Mouse (Mus musculus) c-Kit-positive CD71-positive TER-119-negative erythroid progenitor cells, embryonic 14.5 days (primary cell): Measurements from ENCODE around the gene Mall.
A peak's percentile ranks its signal among the peaks of the same experiment; 100 is the strongest.

Experiments used
- DNase-seq: peaks from one replicate; pipeline ENCODE4 v3.0.0-alpha.2; 2013; ENCODE audit warnings: low read depth

Gene Mall

GRCm38 (mm10) chr2:127728661-127729450 is 876 bp downstream of the Mall start:
- no peak for DNase-seq

- no peak for DNase-seq
Observed at GRCm38 (mm10) chr2:127728146-127728545, 1.6 kb downstream of the Mall start.

GRCm38 (mm10) chr2:127723193-127723592 is 6.5 kb downstream of the Mall start:
- DNase-seq: no peak

GRCm38 (mm10) chr2:127722176-127722892 is 7.4 kb downstream of the Mall start:
- no peak for DNase-seq

GRCm38 (mm10) chr2:127718839-127719468 is 10.8 kb downstream of the Mall start:
- no peak for DNase-seq

GRCm38 (mm10) chr2:127714726-127715125 is 15.0 kb downstream of the Mall start:
- DNase-seq: no peak

DNA sequence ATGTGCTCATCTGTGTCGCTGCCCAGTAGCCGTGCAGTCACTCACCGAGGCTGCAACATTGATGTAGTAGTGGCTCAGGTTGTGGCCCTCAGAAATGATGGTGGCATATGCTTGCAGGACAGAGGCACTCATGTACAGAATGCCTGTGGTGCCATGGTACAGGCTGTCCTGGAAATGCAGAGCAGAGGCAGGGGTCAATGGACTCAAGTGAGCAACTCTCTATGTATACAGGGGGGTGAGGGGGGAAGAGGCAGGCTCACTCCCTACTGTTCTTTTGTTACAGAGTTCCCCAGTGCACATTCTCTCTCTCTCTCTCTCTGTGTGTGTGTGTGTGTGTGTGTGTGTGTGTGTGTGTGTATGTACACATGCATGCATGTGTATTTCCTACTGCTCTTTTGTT is 20.9 kb downstream of the Mall start:
- DNase-seq: no peak

DNA sequence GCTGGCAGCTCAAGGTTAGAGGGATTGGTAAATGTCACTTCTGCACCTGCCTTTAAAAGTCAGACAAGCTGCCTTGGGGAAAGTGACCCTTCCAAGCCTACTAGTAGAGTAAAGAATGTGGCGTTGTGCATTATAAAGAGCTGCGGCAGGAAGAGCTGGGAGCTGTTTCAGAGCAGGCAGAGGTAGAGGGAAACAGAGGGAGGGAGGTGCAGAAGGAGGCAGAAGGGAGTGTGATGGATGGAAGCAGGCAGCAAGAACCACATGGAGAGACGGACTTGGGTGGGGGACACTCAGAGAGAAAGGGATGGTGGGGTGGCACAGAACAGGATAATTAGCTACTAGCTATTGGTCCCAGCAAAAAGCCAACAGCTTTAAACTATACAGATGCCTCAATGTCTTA is 21.7 kb downstream of the Mall start:
- DNase-seq: no peak

DNA sequence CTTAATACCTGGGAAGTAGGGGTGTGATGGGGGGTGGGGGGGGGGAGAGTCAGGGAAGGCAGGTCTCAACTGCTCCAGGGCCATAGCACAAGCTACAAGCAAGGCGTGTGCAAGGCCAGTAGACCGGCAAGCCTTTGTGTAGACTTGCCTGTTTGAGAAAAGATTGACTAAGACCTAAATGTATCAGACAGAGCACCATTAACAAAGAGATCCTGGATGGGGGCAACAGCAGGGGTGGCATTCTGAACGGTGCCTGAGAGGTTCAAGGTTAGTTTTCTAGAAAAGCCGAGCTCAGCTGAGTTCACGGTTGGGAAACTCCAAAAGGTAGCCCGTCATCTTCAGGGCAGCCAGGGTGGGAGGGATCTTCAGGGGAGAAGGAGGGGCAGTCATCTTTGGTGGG is 24.5 kb downstream of the Mall start:
- DNase-seq: no peak

GRCm38 (mm10) chr2:127689239-127689638 is 40.5 kb downstream of the Mall start:
- DNase-seq: no peak

GRCm38 (mm10) chr2:127683687-127684331 is 45.9 kb downstream of the Mall start:
- peak; percentile 42 for DNase-seq

GRCm38 (mm10) chr2:127667843-127668506 is 61.8 kb downstream of the Mall start:
- peak; percentile 15 for DNase-seq

GRCm38 (mm10) chr2:127667015-127667414 is 62.7 kb downstream of the Mall start:
- no peak for DNase-seq

DNA sequence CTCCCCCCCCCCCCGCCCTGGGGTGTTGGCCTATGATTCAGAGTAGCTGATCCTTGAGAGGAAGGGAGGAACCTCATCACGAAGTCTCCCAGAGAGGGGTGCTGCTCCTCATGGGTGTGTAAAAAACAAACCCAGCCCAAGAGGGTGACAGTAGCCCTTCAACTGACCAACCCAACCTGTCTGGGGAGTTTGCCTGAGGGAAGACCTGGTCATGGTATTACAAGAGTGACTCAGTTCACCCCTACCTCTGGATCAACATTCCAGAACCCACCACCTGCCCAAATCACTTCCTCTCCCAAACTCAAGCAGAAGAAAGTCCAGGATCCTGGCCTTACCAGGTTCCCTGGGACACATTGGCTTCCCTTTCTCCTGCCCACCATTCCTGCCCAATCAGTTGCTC is 67.0 kb downstream of the Mall start:
- no peak for DNase-seq

GRCm38 (mm10) chr2:127656086-127656720 is 73.5 kb downstream of the Mall start, which contains the start of gene Mal:
Mal (minus strand) TSS chr2:127656695.
- no peak for DNase-seq

GRCm38 (mm10) chr2:127655419-127655818 is 74.3 kb downstream of the Mall start:
- DNase-seq: no peak

DNA sequence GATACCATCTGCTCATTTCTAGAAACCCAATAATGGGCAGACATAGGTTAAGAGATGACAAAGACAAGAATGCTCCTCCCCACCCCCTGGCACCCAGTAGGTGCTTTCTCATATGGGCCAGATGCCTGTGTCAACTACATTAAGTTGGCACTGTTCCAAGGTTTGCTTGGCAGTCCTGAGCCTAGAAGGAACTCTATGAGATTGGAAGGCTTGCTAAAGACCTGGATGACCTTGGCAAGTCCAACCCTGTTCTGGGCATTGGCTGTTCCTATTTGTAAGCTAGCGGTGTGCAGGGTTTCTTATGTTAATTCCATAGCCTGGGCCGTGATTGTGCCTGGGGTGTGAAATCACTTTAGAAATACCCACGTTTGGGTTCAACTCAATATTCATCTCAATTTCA is 74.9 kb downstream of the Mall start:
- no peak for DNase-seq
